In the genomic region with DNA sequence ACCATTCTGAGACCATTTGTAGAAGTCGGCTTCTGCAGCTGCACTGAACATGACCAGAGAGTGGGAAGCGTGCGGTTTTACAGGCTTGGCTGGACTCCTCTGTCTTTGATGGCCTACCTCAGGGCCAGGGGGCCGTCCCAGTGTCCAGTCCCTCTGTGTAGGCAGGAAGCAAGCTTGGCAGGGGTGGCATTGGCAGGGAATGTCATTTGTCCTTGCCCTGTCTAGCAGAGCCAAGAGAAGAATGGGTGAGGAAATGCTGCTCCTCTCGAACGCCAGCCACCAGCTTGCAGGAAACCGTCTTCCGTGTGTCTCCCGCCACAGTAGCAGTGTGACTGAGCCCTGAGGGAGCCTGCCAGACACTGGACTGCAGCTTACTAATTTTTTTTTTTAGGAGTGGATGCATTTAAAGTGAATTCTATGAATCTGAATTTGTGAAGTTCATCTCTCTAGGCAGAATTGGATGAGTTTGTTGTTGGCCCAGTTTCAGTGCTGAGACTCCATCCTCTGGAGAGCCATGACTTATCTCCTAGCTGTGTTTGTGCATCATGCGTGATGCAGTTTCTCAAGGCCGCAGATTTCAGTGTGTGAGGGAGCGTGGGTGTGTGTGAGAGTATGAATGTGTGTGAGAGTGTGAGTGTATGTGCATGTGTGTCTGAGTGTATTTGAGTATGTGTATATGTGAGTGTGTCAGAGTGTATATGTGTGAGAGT, we compare ENCODE assay signal across 9 mouse cellular contexts. TPM values are rescaled to one million over a fixed set of nuclear protein-coding genes. Genes with fewer than 3 reads are reported as not detected.
DNase-seq lines count a peak whose midpoint lies in the region; ATAC-seq and TF ChIP-seq lines count a peak whose summit lies in the region.
"Had no signal": no experiment of that assay in that cellular context is flagged by ENCODE, and none has a peak within 500 bp of the region (broad histone marks: within the 10 kb centered on the region; RNA-seq: fewer than 3 reads in every experiment).

No protein-coding gene starts in this region.

- no peak overlapping the region for H3K4me2 ChIP-seq in heart, embryonic 16.5 days (ENCODE audit: low read depth, low read length)
- no peak overlapping the region for H3K4me2 ChIP-seq in heart, embryonic 12.5 days
- no peak overlapping the region; the same call in 1 of the 2 replicates for H3K4me2 ChIP-seq in intestine, embryonic 16.5 days (ENCODE audit: low read depth, low read length)
- H3K4me2 ChIP-seq: limb, embryonic 13.5 days had no signal

- no peak for TF ChIP-seq CTCF in cerebellum, adult 2 months (IDR thresholded peaks at IDR 0.05; ENCODE audit: borderline replicate concordance, insufficient read depth, low read depth, low read length)

- H3K4me1 ChIP-seq in heart, embryonic 16.5 days (ENCODE audit: control insufficient read depth, insufficient read depth, low read length) = no peaks in the 10 kb centered on the region
- H3K4me1 ChIP-seq in heart, embryonic 12.5 days (replicated peaks) = no peaks in the 10 kb centered on the region; the same call in none of the 2 replicates
- peaks cover 4% of the 10 kb centered on the region; the same call in 1 of the 2 replicates for H3K4me1 ChIP-seq in cerebellum, adult 2 months (ENCODE audit: control insufficient read depth, insufficient read depth, low read length)
- H3K4me1 ChIP-seq in intestine, embryonic 16.5 days (ENCODE audit: control insufficient read depth, insufficient read depth, low read length) = no peaks in the 10 kb centered on the region; the same call in 1 of the 2 replicates
- H3K4me1 ChIP-seq: limb, embryonic 13.5 days had no signal

- no peaks in the 10 kb centered on the region for H3K27me3 ChIP-seq in heart, embryonic 16.5 days (ENCODE audit: control insufficient read depth, insufficient read depth, low read length)
- H3K27me3 ChIP-seq in heart, embryonic 12.5 days (replicated peaks) = no peaks in the 10 kb centered on the region
- no peaks in the 10 kb centered on the region for H3K27me3 ChIP-seq in cerebellum, adult 2 months (ENCODE audit: control insufficient read depth, insufficient read depth, low read length)
- no peaks in the 10 kb centered on the region for H3K27me3 ChIP-seq in intestine, embryonic 16.5 days (replicated peaks; ENCODE audit: control insufficient read depth, insufficient read depth, low read length)
- H3K27me3 ChIP-seq: limb, embryonic 13.5 days had no signal

- peak; percentile 45; the same call in 1 of the 2 replicates for ATAC-seq in heart, embryonic 16.5 days (replicated peaks; ENCODE audit: extremely low read depth, insufficient read depth, low FRiP score)
- ATAC-seq in heart, embryonic 12.5 days (ENCODE audit: insufficient number of reproducible peaks, low FRiP score) = no peak
- ATAC-seq in intestine, embryonic 16.5 days = no peak

- no peak for TF ChIP-seq POLR2A in cerebellum, adult 2 months (IDR thresholded peaks at IDR 0.05; ENCODE audit: borderline replicate concordance, insufficient read depth, low read length)

- H3K36me3 ChIP-seq in heart, embryonic 16.5 days (ENCODE audit: control insufficient read depth, insufficient read depth) = no peaks in the 10 kb centered on the region
- H3K36me3 ChIP-seq in heart, embryonic 12.5 days = peaks cover 7% of the 10 kb centered on the region
- H3K36me3 ChIP-seq in intestine, embryonic 16.5 days (ENCODE audit: control insufficient read depth, insufficient read depth, low read length) = no peaks in the 10 kb centered on the region
- H3K36me3 ChIP-seq: limb, embryonic 13.5 days had no signal

- no peak overlapping the region for H3K9ac ChIP-seq in heart, embryonic 16.5 days (ENCODE audit: low read length)
- no peak overlapping the region for H3K9ac ChIP-seq in heart, embryonic 12.5 days
- H3K9ac ChIP-seq in intestine, embryonic 16.5 days (ENCODE audit: low read depth, low read length) = no peak overlapping the region
- H3K9ac ChIP-seq: limb, embryonic 13.5 days had no signal

- peak; percentile 91 to 96 for DNase-seq in adrenal gland, adult (ENCODE audit: inconsistent age in 2 of 2, low spot score in 1 of 2)
- peak; percentile 67 to 81 for DNase-seq in cerebellum, adult 2 months
- peak; percentile 50 for DNase-seq in kidney, postnatal 10 days
- DNase-seq in retina, embryonic 14.5 days (ENCODE audit: low spot score) = no peak
- DNase-seq in layer of hippocampus, postnatal 36 days = no peak

- no peak overlapping the region for H3K27ac ChIP-seq in heart, embryonic 16.5 days (ENCODE audit: low read length)
- no peak overlapping the region for H3K27ac ChIP-seq in heart, embryonic 12.5 days (ENCODE audit: poor library complexity, severe bottlenecking)
- no peak overlapping the region for H3K27ac ChIP-seq in cerebellum, adult 2 months (ENCODE audit: insufficient read depth, low read length)
- H3K27ac ChIP-seq in intestine, embryonic 16.5 days (ENCODE audit: low read length) = no peak overlapping the region
- H3K27ac ChIP-seq: limb, embryonic 13.5 days had no signal

- H3K9me3 ChIP-seq in heart, embryonic 16.5 days (replicated peaks; ENCODE audit: control insufficient read depth, low read length) = no peaks in the 10 kb centered on the region
- H3K9me3 ChIP-seq in heart, embryonic 12.5 days (replicated peaks) = 0 out of 2 replicates have a peak, but pooled peaks cover 3% of the 10 kb centered on the region
- H3K9me3 ChIP-seq in intestine, embryonic 16.5 days (ENCODE audit: control insufficient read depth, low read length) = no peaks in the 10 kb centered on the region
- H3K9me3 ChIP-seq: limb, embryonic 13.5 days had no signal

- H3K4me3 ChIP-seq in heart, embryonic 16.5 days (ENCODE audit: low read length) = no peak overlapping the region
- H3K4me3 ChIP-seq in heart, embryonic 12.5 days = no peak overlapping the region
- no peak overlapping the region for H3K4me3 ChIP-seq in cerebellum, adult 2 months (replicated peaks; ENCODE audit: insufficient read depth, low read depth, low read length)
- no peak overlapping the region for H3K4me3 ChIP-seq in intestine, embryonic 16.5 days (ENCODE audit: low read length)
- H3K4me3 ChIP-seq: limb, embryonic 13.5 days had no signal

- 67% methylated on average over 12 of the region's 12 CpGs for WGBS in heart, embryonic 16.5 days
- WGBS in heart, embryonic 12.5 days = 65% methylated on average over 12 of the region's 12 CpGs
- 12% methylated on average over 12 of the region's 12 CpGs for WGBS in cerebellum, adult 2 months
- 71% methylated on average over 12 of the region's 12 CpGs for WGBS in intestine, embryonic 16.5 days

RNA-seq across cellular contexts. Expression of gene Lrrc8b, which starts 12.8 kb away (rescaled TPM):
- polyA plus RNA-seq in heart, embryonic 16.5 days (2015; fragmentation: Nextera tagmentation; extraction: Ambion mirVana) = 3.1 and 3.2 TPM in 2 replicates
- polyA plus RNA-seq in heart, embryonic 12.5 days (2016; fragmentation: Nextera tagmentation; extraction: Ambion mirVana) = 6.1 and 6.5 TPM in 2 replicates
- 23.4 and 23.6 TPM in 2 replicates for polyA plus RNA-seq in cerebellum, adult 2 months (2012; rRNA removed)
- polyA plus RNA-seq in intestine, embryonic 16.5 days (2015; fragmentation: Nextera tagmentation; extraction: Ambion mirVana) = 3.1 and 3.7 TPM in 2 replicates
- total RNA-seq in layer of hippocampus, postnatal 36 days (2021) = 10 to 100 TPM; 60.6 to 64.4 TPM

Comparison
In these comparisons a context has a peak if more than half of its experiments do, and no peak if none do; other contexts are left out.
1. DNase-seq: peak in adrenal gland, adult (2 of 2), cerebellum, adult 2 months (2 of 2) and kidney, postnatal 10 days (single experiment); none in retina, embryonic 14.5 days (single experiment) and layer of hippocampus, postnatal 36 days (0 of 2).